Mouse (Mus musculus) bone marrow, adult 2 months (tissue): ENCODE measurements at regions not wholly inside any gene's neighbourhood (a gene's known extent, or its start where the extent isn't known, plus 50 kb on each side); places are given as distances from the start of the nearest gene placed in this dataset.

Experiments
- CTCF ChIP-seq: fragments of 200-500 bp; IDR thresholded peaks from 2 replicates; pipeline ENCODE4 v1.5.1; 2011; ENCODE audit warnings: low read length, control low read depth; ENCODE audit not compliant: control insufficient read depth, insufficient read depth
- POLR2A ChIP-seq: fragments of 200-500 bp; IDR thresholded peaks from 2 replicates; pipeline ENCODE4 v1.6.1; 2011; ENCODE audit warnings: low read depth, mild to moderate bottlenecking, control low read depth, low read length, borderline replicate concordance; ENCODE audit not compliant: control insufficient read depth

GRCm38 (mm10) chr11:64846577-64847147 lies 132.2 kb upstream of the Elac2 start:
- TF ChIP-seq POLR2A, result no peak
- no peak for TF ChIP-seq CTCF
